Mouse (Mus musculus): ENCODE data around the gene Gsdma2.
"Not testable (repeated sequence)": the region's sequence is repeated elsewhere in the genome, so short reads cannot be mapped to it uniquely, and the experiment has no call there.

The Gsdma2 gene

DNA sequence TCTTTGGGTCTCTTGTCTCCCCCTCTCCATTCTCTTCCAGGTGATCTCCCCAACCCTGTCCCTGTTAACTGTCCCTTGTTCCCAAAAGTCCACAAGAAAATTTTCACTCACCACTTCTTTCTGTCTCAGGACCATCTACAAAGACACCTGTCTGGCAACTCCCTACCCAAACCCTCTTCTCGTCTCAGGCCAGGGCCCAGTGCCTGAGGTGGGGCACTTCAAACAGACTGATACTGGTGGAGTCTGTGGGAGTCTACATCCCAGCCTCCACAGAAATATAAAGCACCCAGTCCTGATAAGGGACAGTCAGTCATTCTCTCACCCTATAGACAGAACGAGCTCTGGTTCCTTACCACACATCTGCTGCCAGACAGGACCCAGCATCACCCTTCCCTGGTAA is at the start of gene Gsdma2:
Gsdma2 (plus strand) TSS at position 301 of the 400 bp plus-strand sequence.
- no peak for DNase-seq (ENCODE audit: low read depth, low spot score)

DNA sequence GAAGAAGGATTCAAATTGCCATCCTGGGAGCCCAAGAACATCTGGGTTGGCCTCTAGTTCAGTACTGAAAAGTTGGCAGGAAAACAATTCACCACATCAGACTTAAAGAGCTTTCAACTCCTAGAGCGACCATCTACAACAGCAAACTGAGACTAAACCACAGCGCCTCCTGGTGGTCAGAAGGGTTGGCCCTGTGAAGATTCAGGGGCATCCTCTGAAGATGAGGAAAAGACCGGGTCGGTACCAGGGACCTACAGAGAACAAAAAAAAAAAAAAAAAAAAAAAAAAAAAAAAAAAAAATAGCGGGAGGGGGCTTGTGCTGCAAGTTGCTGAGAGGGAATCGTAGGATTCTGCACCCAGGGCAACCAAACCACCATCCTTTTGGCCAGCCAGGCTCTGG is 49.2 kb upstream of the Gsdma2 start:
- no peak for DNase-seq (ENCODE audit: low read depth, low spot score)

DNA sequence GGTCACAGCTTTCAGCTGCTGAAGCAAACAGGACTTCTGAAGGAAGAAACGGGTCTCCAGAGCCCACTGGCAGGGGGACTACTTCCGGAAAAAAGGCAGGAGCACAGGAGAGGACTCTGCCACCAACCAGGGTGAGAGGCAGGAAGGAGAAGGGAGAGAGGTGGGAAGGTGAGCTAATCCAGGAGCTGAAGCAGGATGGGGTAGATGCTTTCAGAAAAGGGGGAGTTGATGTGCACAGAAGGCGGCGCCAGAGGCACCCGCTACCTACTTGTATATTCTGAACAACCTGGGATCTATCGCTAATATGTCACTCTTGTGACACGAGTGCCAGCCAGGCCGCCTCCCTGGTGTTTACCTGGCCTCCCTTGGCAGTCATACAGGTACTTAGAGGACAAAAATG is 48.6 kb upstream of the Gsdma2 start, which contains the start of gene Lrrc3c:
Lrrc3c (plus strand) TSS at position 301 of the 400 bp plus-strand sequence.
- no peak for DNase-seq (ENCODE audit: low read depth, low spot score)

DNA sequence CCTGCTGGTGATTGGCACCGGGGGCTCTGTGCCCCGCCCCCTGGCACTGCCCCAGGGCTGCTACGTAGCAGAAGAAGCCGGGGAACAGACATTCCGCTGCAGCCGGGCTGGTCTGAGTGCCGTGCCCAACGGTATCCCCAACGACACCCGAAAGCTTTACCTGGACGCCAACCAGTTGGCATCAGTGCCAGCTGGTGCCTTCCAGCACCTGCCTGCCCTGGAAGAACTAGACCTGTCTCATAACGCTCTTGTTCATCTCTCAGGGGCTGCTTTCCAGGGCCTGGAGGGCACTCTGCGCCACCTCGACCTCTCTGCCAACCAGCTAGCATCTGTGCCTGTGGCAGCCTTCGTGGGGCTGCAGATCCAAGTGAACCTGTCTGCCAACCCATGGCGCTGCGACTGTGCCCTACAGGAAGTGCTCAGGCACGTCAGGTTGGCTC is 47.7 kb upstream of the Gsdma2 start:
- DNase-seq (ENCODE audit: low read depth, low spot score) = no peak

DNA sequence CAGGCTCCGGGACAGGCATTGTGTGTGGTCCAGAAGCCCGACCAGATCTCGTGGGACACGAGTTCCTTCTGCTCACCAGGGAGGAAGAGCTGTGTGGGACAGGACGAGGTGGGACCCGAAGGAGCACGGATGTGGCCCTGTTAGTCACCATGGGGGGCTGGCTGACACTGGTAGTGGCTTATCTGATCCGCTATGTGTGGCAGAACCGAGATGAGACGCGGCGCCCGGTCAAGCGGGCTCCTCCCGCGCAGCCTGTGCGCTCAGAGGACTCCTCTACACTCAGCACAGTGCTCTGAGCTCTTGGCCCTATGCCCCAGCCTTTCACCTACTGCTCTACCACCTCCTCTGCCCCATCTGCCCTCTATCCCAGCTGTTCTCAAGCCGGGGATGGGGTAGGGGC is 47.3 kb upstream of the Gsdma2 start:
- no peak for DNase-seq (ENCODE audit: low read depth, low spot score)

DNA sequence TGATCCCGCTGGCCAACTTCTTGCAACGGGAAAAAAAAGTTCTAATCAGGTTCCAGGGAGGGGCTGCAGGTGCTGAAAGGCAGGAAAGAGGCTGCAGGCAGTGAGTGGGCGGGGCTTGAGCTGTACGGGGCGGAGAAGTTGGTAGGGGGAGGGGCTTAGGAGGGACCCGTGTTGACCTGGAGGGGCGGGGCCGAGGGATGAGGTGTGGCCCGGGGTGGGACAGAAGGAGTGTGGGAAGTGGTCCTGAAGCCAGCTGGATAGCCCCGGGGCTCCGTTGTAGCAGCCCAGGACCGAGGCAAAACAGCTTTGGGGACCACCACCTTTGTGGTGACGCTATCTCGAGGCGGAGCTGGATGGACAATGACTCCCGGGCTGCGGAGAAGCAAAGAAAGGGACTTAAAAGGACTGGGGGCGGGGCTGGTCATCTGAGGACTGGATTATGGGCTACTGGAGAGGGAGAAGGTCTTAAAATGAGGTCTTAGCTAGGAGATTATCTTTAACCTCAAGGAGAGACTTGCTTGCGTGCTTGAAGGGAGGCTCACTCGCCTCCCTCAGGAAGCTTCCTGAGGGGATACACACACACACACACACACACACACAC is 44.4 kb upstream of the Gsdma2 start:
- DNase-seq (ENCODE audit: low read depth, low spot score) = no peak

DNA sequence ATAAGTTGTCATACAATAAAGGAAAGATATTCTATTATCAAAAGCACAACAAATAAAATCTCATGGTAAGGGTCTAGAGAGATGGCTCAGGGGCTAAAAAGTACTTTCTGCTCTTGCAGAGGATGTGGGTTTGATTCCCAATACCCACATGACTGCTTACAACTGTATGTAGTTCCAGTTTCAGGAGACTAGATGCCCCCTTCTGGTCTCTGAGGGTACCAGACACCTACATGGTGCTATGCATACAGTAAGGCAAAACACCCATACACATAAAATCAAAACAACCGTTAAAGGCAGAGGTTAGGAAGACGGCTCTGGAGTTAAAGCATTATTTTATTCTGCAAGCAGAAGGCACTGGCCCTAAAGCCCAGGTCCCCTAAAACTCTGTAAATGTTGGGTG is 42.6 kb upstream of the Gsdma2 start:
- DNase-seq (ENCODE audit: low read depth, low spot score) = no peak

DNA sequence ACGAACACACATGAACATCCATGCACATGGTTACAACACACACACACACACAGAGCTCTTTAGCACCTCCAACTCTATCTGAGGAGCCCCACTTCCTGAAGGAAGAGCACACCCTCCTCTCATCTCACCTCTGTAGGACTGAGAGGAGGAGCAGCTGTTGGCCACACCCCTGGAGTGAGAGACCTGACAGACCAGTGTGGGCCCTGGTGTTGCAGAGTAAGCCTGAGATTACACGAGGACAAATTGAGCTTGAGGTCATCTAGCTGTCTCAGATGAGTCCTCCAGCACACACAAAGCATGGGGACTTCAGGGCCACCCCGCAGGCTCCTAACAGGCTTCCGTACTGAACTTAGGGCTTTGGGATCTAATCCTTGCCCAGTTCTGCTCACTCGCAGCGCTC is 41.6 kb upstream of the Gsdma2 start:
- DNase-seq (ENCODE audit: low read depth, low spot score) = not testable (repeated sequence)

DNA sequence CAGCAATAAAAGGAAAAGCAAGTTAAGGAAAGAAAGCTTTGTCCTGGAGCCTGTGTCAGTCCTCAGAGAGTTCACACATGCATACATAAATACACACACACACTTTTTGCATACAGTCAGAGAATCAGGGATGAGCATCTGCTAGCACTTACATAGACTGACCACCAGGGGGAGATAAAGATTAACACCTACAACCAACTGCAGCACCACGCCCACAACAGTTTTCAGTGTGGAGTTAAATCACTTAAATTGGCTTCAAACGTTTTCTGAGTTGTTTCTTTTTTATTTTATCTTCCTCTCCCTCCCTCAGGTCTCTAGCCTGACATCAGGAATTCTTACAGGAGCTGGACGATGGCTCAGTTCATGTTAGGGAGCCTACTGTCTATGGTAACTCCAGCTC is 39.8 kb upstream of the Gsdma2 start:
- no peak for DNase-seq (ENCODE audit: low read depth, low spot score)

DNA sequence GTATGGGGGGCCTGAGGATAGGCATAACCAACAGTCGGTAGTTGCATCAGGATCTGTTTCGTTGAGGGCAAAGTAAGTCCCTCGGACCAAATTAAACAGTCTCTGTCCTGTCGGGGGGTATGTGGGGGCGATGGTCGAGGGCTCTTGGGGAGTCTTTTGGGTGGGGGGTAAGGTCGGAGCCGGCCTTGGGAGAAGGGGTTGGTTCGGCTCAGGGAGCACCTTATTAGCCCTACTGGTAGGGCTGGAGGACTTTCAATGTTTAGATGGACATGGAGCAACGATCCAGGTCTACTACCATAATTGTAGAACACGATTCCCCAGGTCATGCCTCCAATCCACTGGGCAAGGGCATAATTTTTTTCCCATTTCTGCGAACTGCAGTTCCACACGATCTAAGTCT is 25.8 kb upstream of the Gsdma2 start:
- DNase-seq (ENCODE audit: low read depth, low spot score) = no peak

DNA sequence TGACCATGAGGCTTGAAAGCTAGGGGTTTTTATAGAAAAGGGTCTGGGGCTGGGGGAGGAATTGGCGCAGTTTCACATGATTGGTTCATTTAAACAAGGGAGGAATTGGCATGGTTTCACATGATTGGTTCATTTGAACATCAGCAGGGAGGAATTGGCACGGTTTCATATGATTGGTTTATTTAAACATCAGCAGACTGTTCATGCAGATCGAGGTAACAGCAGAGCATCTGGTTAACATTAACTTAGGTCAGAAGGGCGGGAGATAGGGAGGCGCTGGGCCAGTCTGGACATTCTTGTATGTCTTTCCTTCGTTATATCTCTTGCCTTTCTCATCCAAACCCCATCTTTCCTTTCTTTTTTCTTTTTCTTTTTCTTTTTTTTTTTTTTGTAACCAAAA is 22.6 kb upstream of the Gsdma2 start:
- DNase-seq (ENCODE audit: low read depth, low spot score) = not testable (repeated sequence)

DNA sequence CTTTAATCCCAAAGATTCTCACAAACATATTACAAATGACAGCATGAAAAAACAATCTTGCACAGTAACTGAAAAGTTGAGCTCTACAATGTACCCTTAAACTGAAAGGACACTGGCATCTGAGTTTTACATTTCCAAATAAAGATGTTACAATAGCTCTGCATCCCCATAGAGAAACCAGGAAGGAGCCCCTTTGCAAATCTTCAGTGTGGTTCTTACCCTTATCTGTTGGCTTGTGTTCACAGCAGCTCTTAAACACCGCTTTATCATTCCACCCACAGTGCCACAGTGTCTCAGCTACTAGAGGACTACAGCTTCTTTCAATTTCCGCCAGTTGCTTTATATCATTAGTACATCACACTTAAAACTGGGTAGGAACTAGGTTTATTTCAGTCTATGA is 22.2 kb upstream of the Gsdma2 start:
- not testable (repeated sequence) for DNase-seq (ENCODE audit: low read depth, low spot score)

DNA sequence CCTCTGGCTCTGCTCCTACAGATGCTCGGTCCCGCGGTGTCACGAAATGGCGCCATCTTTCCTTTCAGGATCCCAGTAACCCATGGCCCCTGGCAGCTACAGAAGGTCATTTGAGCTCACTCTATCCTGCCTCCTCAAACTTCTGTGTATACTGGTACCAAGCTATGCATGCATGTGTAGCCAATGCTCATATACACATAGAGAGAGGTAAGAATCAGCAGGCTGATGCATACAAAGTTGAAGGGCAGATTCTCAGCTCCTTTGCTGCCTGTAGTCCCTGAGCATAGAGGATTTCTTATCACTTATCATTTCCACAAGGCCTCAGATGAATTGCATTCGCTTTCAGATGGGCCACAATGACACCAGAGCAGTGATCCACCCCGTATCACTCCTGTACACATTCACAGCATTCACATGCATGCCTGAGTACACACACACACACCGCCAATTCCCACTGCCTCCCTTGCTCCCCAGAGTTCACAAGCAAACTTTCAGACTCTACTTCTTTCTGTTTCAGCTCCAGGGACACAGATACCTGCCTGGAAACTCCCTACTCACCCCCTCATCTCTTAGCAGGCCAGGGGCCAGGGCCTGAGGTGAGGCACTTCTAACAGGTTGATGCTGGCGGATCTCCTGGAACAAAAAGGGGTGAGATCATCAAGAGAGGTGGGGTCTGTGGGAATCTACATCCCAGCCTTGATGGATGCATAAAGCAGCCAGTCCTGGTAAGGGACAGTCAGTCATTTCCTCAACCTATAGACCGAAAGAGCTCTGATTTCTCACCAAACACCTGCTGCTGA is 20.7 kb upstream of the Gsdma2 start, which contains the start of the genes Gm12355 and Gsdma3:
Gm12355 (minus strand) TSS at position 51 of the 800 bp plus-strand sequence.
Gsdma3 (plus strand) TSS at position 750 of the 800 bp plus-strand sequence.
- no peak for DNase-seq (ENCODE audit: low read depth, low spot score)

DNA sequence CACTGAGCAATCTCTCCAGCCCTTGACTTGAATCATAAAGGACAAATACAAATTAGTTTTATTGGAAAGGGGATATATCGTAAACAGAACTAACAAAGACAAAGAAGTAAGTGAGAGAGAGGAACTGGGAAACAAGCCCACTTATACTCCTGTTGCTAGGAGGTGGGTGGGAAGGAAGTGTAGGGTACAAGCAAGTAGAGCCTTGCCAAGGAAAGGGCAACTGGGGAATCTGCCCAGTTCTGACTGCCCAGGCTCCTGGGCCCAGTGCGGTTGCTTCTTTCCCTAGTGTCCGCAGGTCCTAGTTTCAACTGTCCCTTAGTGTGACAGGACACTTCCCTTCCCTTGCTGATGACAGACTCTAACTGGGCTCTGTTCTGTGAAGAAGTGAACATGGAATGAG is 17.9 kb upstream of the Gsdma2 start:
- DNase-seq (ENCODE audit: low read depth, low spot score) = no peak

DNA sequence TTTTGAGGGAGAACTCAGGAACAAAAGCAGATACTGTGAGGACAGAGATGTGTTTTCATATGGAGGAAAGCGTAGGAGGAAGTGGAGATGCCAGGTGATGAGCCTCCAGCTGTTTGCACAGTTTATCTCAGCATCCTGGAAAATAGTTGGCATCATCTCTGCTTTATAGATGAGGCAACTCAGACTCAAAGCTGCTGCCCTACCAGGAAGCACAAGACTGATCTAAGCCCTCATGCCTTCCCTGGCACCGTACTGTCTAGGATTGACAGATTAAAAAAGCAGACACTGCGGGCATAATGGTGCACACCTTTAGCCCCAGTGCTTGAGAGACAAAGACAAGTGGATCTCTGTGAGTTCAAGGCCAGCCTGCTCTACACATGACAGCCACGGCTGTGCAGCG is 15.9 kb upstream of the Gsdma2 start:
- no peak for DNase-seq (ENCODE audit: low read depth, low spot score)

DNA sequence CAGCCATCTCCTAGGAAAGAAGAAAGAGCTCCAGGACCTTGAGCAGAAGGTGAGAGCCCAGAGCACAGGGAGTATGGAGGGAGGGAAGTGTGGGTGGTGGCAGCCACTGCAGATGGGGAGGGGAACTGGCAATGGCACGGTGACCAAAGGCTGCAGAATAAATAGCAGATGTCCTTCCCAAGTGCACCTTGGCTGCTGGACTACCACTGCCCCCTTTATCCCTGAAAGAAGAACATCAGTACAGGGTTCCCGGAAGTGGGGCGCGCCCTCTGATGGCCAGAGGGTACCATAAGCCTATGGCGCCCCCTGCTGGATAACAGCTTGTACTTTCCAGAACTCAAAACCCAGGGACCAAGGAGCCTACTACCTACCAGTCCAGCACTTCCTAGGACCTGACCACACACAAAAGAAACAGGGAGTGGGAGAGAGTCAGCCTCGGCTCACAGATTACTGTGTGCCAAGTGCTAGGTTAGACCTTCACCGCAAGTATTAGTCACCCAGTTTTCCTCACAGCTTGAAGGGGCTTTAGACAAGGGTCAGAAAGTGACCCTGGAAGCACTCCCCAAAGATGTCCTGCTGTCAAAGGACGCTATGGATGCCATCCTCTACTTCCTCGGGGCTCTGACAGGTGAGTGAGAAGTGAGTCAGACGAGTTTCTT is 11.1 kb upstream of the Gsdma2 start:
- DNase-seq (ENCODE audit: low read depth, low spot score) = not testable (repeated sequence)

DNA sequence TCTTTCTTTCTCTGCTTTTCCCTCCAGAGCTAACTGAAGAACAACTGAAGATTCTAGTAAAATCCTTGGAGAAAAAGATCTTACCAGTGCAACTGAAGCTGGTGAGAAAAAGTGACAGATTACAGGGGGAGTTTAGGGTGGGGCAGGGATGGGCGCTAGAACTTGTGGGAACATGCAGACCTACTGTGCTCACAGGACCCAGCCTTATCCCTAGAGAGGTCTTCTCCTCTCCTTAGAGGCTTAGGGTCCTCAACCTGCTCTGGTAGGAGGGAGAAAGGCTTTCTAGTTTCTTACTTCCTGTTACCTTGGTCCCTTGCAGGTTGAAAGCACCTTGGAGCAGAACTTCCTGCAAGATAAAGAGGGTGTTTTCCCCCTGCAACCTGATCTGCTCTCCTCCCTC is 9.1 kb upstream of the Gsdma2 start:
- no peak for DNase-seq (ENCODE audit: low read depth, low spot score)

DNA sequence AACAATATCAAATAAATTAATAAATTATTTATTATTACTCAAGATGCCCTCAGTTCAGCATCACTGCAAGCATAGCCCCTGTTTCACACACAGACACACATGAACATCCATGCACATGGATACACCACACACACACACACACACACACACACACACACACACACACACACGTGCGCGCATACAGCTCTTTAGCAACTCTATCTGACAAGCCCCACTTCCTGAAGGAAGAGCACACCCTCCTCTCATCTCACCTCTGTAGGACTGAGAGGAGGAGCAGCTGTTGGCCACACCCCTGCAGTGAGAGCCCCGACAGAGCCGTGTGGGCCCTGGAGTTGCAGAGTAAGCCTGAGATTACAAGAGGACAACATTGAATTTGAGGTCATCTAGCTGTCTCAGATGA is 6.5 kb upstream of the Gsdma2 start:
- DNase-seq (ENCODE audit: low read depth, low spot score) = no peak

DNA sequence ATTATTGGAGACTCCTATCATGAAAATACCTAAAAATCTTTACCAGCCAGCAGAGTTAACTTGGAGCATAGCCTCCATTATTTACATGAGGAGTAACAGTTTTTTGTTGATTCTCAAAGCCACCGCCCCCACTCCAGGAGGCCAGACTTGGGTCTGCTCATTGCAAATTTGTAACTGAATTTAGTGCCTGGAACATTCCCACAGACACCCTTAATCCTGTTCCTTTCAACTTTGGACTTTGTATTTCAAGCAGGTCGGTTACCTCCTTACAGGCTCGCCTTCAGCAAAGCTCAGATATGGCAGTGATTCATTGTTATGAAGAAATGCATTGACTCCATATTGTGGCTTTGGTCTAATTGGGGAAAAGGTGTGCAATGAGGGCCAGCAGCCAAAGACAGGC is 1.8 kb upstream of the Gsdma2 start:
- no peak for DNase-seq (ENCODE audit: low read depth, low spot score)

DNA sequence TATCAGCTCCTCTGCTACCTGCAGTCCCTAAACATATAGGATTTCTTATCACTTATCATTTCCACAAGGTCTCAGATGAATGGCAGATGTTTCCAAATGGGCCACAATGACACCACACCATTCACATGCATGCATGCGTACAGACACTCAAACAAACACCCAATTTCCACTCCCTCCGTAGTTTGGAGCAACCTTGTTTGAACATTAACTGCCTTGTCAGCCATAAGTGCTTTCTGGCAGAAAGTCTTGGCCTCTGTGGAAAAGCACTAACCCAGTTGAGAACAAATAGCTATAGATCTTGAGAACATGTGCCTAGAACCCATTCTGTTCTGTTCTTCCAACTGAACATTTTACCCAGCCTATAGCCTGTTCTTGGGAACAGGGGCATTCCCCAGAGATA is 613 bp upstream of the Gsdma2 start:
- no peak for DNase-seq (ENCODE audit: low read depth, low spot score)

DNA sequence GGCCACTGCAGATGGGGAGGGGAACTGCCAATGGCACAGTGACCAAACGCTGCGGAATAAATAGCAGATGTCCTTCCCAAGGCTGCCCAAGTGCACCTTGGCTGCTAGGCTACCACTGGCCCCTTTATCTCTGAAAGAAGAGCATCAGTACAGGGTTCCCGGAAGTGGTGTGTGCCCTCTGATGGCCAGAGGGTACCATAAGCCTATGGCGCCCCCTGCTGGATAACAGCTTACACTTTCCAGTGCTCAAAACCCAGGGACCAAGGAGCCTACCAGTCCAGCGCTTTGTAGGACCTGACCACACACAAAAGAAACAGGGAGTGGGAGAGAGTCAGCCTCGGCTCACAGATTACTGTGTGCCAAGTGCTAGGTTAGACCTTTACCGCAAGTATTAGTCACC is 8.5 kb downstream of the Gsdma2 start:
- DNase-seq (ENCODE audit: low read depth, low spot score) = not testable (repeated sequence)

DNA sequence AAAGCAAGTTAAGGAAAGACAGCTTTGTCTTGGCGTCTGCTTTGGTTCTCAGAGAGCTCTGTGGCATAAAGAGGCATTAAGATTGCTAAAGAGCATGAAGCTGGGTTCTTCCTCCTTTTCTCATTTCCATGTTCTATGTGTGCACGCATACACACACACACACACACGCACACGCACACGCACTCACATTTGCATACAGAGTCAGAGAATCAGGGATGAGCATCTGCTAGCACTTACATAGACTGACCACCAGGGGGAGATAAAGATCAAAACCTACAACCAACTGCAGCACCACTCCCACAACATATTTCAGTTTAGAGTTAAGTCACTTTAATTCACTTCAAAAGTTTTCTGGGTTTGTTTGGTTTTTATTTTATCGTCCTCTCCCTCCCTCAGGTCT is 14.0 kb downstream of the Gsdma2 start:
- DNase-seq (ENCODE audit: low read depth, low spot score) = peak; percentile 47

DNA sequence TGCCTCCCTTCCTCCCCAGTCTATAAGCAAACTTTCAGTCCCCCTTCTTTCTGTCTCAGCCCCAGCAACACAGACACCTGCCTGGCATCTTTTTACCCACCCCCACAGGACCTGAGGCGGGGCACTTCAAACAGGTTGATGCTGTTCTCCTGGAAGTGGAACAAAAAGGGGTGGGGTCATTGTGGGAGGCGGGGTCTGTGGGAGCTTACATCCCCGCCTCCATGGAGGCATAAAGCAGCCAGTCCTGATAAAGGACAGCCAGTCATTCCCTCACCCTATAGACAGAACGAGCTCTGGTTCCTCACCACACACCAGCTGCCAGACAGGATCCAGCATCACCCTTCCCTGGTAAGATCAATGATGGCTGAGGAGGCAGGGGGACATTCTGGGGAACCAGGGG is 17.5 kb downstream of the Gsdma2 start, which contains the start of gene Gsdma:
Gsdma (plus strand) TSS at position 261 of the 400 bp plus-strand sequence.
- DNase-seq (ENCODE audit: low read depth, low spot score) = no peak

Measured in skeletal muscle tissue, adult 2 months (tissue).